Mouse (Mus musculus): ENCODE results near the gene Gm20388.

DNA sequence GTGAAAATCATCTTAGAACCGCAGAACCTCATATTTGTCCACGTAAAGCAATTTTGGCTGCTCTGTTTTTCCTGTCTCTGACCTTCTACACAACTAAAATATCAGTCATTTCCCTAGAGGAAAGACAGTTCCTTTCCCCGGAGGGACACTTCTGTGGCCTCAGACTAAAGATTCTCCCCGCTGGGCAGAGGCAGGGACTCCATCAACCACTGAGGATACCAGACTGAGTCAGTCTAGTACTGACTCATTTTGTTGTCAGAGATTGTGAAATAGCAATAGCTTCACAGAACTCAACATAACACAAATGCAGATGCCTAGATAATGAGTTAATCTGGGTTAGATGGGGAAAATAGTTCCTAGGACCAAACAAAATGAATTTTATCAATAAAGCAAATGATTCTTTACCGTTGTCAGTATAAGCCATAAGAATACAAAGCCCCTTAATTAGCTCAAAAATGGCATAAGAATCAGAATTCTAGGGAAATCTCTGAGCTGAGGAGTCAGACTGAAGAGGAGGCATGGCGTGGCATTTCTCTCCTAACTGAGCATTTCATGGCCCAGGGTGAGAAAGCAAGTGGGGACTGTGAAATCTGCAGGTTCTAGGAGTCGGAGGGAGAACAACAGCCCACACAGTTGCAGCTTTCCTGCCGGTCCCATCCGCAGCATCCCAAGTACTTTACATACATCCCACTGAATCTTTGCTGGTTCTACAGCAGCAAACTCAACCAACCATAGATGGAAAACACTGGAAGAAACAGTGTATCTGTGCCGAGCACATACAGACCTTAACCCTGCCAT, 3781.7 kb downstream of the Gm20388 start:
- no peak for TF ChIP-seq CTCF (IDR thresholded peaks at IDR 0.05; ENCODE audit: low read depth, low read length)
- TF ChIP-seq GATA1 (IDR thresholded peaks at IDR 0.05; ENCODE audit: borderline replicate concordance, low read length), result no peak
- no peak for TF ChIP-seq GATA2 (IDR thresholded peaks at IDR 0.05; ENCODE audit: borderline replicate concordance, low read depth, low read length)
- TF ChIP-seq POLR2AphosphoS5 (IDR thresholded peaks at IDR 0.05; ENCODE audit: insufficient replicate concordance, low read depth, low read length), result no peak
- TF ChIP-seq TAL1 (conservative IDR thresholded peaks at IDR 0.05; ENCODE audit: low read depth, low read length), result no peak

Measured in G1E (cell line).